Mouse (Mus musculus) naive thymus-derived CD4-positive, alpha-beta T cell, adult 2 months (primary cell): ENCODE measurements around the gene Slc23a2.

ENCODE experiments used
- DNase-seq: peaks from one replicate; pipeline ENCODE4 v3.0.0-alpha.2; 2011; ENCODE audit warnings: low read depth

Slc23a2 gene

GRCm38 (mm10) chr2:132144971-132145691 is at the start of gene Slc23a2:
Gene Slc23a2 (minus strand): TSS chr2:132145108.
- DNase-seq = peak; percentile 66

- no peak for DNase-seq
Observed at GRCm38 (mm10) chr2:132190602-132191161, 45.8 kb upstream of the Slc23a2 start.

DNA sequence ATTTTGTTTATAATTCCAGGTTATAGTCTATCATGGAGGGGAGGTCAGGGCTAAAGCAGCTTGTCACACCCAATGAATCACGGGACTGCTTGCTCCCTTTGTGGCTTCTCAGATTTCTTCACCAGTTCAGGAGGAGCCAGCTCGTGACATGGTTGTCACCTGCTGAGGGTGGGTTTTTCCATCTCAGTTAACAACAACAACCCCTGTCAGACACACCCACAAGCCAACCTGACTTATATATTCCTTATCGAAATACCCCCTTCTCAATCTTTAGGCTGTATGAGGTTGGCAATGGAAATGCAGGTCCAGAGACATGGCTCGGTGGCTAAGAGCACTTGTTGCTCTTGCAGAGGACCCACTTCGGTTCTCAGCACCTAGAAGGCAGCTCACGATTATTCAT is 39.0 kb upstream of the Slc23a2 start:
- no peak for DNase-seq

GRCm38 (mm10) chr2:132180463-132181205 is 35.7 kb upstream of the Slc23a2 start:
- peak; percentile 37 for DNase-seq

GRCm38 (mm10) chr2:132179371-132179770 is 34.5 kb upstream of the Slc23a2 start:
- DNase-seq = no peak

DNA sequence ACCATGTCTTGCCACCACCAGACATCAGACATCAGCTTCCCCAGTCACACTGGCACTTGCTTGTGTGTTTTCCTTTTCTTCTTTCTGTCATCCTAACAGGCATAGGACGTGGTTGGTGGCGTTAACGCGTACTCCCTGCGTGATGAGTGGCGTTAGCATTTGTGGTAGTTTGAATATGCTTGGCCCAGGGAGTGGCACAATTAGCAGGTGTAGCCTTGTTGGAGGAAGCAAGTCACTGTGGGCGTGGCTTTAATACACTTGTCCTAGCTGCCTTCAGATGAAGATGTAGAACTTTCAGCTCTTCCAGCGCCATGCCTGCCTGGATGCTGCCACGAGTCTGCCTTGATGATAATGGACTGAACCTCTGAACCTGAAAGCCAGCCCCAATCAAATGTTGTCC is 32.5 kb upstream of the Slc23a2 start:
- DNase-seq = no peak

DNA sequence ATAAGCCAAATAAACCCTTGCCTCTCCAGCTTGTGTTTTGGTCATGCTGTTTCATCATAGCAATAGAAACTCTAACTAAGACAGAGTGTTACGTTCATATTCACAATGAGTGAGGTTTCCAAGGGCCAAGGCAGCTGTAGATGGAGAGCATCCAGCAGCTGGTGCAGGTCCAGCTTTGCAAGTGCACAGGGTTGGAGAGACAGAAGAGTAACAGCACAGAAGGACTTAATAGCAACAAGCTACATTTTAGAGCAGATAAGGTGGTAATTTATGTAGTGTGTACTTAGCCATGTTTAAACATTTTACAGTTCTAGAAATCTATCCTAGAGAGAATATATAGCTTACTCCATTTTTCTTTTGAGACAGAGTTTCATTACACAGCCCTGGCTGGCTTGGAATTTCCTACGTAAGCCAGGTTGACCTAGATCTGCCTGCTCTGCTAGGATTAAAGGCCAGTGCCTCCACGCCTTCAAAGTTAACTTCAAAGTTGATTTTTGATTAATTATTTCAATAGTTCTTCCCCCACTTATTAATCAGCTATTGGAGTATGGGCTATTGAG is 31.5 kb upstream of the Slc23a2 start:
- DNase-seq = no peak

DNA sequence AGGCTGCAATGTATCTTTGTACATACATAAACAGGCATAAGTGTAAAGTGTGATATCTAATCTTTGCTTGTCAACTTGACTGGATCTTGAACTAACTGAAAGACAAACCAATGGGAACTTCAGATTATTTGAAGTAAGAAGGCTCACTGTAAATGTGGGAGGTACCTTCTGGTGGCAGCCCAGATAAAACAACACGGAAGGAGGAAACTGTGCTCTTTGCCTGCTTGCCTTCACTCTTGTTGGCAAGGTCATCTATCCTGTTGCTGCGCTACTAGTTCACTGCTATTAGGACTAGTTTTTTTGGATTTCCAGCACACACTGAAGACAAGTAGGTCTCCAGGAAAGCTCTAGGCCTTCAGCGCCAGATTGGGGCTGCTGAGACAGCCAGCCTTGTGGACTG is 29.1 kb upstream of the Slc23a2 start:
- DNase-seq = no peak

DNA sequence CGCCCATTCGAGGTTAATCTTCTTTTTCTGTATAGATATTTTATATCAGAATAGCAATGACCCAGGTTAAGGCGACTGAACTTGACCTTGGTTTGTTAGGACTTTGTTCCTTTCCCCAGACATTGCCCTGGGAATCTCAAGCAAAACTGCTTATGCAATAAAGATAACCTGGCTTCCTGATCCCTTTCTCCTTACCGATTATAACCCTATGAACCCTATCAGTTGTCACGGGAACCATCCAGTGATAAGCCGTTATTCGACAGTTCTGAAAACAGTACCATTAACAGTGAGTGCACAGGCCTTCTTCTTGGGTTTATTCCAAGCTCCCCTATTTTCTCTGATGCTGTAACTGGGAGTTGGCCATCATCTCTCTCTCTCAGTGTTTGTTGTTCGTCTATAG is 27.0 kb upstream of the Slc23a2 start:
- DNase-seq = no peak

DNA sequence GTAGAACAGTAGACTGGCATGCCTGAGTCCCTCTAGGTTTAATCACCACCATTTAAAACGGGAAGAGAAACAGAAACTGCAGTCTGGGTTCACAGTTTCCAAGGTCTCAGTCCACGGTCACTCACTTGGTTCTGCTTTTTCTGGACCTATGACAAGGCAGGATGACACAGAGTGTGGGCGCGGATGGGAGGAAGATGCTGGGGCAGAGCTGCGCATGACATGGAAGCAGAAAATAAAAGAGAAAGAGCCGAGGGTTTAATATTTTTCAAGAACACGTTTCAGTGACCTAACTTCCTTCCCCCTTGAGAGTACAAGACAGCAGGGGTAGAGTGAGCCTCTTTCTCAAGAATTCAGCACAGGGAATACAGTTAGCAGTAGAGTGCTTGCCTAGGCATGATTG is 24.2 kb upstream of the Slc23a2 start:
- no peak for DNase-seq

DNA sequence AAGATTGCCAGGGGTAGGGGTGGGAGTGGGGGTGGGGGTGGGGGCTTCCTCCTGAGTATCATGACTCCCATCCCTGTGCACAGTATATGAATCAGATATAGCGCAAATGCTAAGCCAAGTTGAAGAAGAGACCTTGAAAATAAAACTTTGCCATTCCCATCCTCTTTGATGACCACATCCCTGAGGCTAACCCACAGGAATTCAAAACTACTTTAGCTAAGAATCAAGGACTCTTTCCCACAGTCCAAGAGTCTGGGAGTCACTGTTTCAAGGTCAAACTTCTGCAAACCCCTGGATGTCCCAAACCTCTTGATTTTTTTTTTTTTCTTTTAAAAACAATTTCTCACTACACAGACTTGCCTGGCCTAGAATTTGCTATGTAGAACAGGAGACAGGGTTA is 18.7 kb upstream of the Slc23a2 start:
- no peak for DNase-seq

- no peak for DNase-seq
Observed at GRCm38 (mm10) chr2:132157482-132157881, 12.6 kb upstream of the Slc23a2 start.

DNA sequence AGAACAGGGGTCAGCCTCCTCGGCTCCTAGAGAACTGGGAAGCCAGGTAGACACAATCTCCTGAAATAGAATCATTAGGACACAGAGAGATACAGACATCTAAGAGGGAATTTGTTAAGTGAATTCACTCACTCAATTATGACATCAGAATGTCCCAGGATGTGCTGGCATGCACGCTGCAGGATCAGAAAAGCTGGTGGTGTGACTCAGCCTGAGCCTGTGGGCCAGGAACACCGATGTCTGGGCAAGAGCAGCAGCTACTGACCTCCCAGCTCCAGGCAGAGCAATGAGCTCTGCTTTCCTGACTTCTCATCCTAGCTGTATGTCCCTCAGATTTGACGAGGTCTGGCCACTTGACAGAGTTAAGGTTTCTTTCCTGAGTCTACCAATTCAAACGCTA is 7.8 kb upstream of the Slc23a2 start:
- no peak for DNase-seq

DNA sequence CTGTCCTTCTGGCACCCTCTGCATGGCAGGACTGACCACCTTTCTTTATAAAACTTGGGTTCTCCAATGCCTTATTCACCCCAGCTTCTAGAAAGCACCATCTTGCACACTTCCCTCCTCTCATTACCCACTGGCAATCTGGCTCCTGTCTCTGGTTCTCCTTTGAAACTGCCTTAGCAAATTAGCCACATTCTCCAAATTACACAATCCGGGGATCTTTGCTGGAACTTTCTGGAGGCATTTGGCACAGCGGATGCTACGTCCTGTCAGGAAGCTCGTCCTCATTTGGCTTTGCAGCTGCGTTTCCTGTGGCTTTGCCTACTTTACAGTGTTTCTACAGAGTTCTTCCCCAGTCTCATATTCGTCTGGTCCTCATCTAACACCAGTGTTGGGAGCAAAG is 6.7 kb upstream of the Slc23a2 start:
- no peak for DNase-seq

DNA sequence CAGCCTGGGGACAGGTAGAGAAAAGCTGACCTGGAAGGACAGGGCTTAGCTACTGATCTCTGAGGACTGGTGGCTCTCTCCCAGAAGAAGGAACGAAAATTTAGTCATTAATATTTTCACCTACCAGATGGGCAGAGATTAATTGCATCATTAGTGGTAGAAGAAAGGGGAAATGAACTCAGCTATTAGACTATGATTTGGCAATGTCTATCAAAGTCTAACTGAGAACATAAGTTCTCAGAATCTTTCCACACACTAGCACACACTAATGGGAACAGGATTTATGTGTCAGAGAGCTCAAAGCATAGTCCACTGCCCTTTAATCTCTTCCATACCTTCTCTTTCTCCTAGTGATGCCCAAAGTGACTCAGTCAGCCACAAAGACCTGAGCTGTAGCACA is 6.0 kb upstream of the Slc23a2 start:
- DNase-seq = no peak

DNA sequence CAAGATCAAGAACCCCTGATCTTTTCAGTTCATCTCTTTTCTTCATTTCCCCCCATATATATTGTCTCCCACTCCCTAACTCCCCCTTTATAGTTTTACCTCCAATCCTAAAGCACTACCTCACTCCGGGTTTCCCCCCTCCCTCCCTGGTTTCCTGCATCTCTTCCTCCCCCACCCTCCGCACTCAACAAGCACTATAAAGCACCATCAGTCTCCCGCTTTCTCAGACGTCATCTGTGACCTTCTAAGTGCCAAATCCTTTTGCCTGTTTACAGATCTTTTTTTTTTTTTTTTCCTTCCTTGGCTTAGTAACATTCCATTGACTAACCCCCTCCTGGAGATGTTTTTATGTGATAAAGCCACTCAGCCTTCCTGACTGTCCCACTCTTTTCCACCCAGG is 1.6 kb upstream of the Slc23a2 start:
- peak; percentile 48 for DNase-seq

- DNase-seq = peak; percentile 42
Observed at GRCm38 (mm10) chr2:132143943-132144927, 673 bp downstream of the Slc23a2 start.

DNA sequence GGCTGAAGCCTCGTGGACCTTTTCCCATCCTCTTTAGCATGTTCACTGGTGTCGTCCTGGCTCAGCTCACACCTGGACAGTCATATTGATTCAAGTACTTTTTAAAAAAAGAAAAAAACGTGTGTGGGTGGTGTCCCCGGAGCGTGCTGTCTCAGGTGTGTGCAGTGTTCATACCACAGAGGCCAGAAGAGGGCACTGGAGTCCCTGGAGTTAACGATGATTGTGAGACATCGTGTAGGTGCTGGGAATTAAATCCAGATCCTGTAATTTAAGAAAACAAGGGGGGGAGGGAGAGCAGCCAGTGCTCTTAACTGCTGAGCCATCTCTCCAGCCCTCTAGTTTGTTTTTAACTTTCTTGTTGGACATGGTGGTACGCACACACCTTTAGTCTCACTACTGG is 2.3 kb downstream of the Slc23a2 start:
- no peak for DNase-seq

- DNase-seq = no peak
Observed at GRCm38 (mm10) chr2:132140536-132140935, 4.4 kb downstream of the Slc23a2 start.

- DNase-seq = peak; percentile 39
Observed at GRCm38 (mm10) chr2:132139099-132139498, 5.8 kb downstream of the Slc23a2 start.

DNA sequence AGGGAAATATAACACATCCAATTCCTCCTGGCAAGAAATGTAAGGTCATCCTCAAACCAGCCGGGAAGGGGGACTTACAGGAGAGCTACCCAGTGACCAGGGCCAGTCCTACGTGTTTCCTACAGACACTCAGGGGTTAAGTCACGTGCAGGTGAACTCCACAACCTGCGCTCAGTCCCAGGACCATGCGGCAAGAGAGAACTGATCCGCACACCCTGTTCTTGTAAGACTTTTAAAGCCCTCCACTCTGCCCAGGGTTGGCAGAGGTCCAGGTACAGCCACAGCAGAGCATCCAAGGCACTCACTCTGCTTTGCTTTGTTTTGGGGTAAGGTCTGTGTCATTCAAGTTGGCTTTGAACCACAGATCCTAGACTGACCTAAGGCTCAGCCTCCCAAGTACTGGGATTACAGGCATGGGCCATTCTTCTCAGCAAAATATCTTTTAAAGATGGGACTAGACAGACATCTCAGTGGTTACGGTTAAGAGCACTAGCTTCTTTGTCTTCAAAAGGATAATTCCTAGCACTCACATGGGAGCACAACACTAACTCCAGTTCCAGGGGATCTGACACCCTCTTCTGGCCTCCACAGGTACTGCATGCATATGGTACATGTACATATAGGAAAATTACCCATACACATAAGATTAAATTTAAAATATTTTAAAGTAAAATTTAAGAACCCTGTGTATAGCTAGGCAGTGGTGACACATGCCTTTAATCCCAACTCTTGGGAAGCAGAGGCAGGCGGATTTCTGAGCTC is 8.9 kb downstream of the Slc23a2 start:
- DNase-seq = peak; percentile 38
